Mouse (Mus musculus): ENCODE measurements around the gene Tbxas1. TPM values are rescaled to one million over a fixed set of nuclear protein-coding genes. Genes with fewer than 3 reads are reported as not detected.

The Tbxas1 gene
- total RNA-seq, 2 experiments from 2014 or later: 1.0 to 1.4 TPM

DNA sequence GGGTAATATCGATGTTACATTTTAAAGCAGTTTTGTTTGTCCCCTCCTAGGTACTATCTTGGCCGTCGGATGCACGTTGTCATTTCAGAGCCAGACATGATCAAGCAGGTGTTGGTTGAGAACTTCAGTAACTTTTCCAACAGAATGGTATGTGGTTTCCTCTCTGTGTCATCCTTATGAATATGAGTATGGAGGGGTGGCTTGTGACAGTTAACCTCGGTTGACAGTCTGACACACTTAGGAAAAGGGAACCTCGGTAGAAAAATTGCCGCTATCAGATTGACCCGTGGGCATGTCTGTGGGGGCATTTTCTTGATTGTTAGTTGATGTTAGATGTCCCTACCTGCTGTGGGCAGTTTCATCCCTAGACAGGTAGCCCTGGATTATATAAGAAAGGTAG is 106.9 kb downstream of the Tbxas1 start:
- no peak for DNase-seq
- intact Hi-C loops (cut with DNase I): no loop called here

DNA sequence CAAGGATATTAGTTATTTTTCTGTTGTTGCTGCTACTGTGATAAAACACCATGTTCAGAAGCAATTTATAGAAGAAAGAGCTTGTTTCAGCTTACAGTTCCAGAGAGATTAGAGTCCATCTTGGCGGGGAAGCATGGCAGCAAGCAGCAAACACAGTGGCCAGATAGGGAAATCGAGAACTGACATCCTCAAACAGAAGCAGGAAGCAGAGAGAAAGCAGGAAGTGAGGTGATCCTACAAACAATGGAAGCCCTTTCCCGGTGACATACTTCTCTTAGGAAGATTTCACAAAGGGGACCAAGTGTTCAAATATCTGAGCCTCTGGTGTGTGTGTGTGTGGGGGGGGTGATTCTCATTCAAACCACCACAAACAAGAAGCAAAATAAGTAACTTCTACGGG is 107.5 kb downstream of the Tbxas1 start:
- no peak for DNase-seq

DNA sequence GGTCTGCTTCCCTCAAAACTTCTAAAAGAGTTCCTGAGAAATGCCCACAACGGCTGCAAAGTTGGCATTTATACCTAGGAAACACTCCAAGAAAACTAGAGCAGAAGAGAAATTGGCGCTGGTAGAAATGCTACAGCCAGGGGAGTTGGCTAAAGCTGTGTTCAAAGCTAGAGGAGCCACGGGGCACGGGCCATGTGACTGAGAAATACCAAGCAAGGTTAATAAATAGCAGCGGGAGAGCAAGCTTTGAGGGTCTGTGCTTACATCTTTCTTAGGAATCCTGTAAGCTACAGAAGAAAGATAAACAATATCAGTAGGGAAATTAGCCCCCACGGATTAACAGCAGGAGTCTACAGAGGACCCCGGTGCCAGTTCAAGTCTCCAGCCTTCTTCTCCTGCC is 107.9 kb downstream of the Tbxas1 start:
- intact Hi-C loops (cut with DNase I): no loop called here
- peak in 1 of 2 experiments; percentile 10 for DNase-seq

More for the DNA sequence above, 107.5 kb downstream of the Tbxas1 start:
- intact Hi-C loops (cut with DNase I): no loop called here

DNA sequence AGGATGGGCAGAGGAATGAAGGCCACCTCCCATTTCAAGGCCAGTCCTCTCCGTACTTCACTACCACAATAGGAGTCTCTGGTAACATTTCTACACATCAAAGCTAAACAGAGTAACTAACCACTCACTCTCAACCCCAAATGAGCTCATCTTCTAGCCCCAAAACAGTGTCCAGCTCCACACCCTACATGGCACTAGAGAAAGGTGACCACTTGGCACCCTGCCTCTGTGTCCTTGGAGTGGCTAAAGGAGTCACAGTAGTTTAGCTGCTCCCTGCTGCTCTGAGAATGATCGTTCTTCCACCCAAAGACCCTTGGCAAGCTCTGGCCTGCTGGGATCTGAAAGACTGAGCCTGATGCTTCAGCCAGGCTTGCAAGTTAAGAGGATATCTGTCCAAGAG is 109.4 kb downstream of the Tbxas1 start:
- intact Hi-C loops (cut with DNase I): no loop called here
- no peak for DNase-seq

DNA sequence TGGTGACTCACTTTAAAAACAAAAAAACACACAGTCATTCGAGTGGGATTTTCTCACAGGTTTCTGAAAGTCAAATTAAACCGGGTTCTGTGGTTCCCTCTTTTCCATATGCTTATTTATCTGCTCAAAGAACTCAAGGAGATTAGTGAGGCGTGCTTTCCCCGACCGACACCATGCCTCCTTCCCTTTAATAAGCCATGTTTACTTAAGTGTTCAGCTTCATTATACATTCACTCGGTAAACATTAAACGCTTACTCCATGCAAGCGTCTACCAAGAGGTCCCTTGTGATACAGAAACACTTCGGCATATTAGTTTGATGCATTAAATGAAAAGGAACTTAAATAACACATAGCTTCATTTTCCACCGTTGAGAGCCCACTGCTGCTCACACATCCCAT is 111.4 kb downstream of the Tbxas1 start:
- intact Hi-C loops (cut with DNase I): no loop called here
- no peak for DNase-seq

DNA sequence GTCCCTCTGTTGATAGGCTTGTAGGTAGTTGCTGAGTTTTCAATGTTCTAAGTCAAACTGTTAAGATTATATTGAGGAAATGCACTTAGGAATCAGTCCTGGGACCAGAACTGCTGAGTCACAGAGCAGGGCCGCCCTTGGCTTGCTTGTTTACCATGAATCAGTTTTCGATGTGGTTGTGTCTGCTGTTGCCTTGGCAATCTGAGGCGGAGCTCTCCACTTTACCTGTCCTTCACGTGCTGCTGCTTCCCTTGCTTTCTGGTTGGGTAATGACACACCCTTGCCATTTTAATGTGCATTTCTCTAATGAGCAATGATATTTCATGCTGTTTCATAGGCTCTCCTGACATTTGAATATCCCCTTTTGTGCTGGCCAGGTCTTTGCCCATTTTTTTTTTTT is 116.8 kb downstream of the Tbxas1 start:
- no peak for DNase-seq
- intact Hi-C loops (cut with DNase I): no loop called here

DNA sequence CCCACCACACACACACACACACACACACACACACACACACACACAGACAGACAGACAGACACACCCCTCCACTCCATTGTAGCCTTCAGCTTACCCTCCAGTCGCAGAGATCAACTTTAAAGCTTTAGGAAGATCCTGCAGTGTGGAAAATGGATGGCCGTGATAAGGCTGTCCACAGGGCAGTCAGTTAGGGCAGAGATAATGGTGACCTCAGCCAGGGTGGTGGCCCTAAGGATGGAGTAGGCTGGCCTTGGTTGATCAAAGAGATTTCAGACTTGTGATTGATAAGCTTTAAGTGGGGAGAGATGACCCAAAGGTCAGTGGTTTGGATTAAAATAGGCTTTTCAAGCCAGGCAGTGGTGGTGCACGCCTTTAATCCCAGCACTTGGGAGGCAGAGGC is 120.6 kb downstream of the Tbxas1 start:
- intact Hi-C loops (cut with DNase I): no loop called here
- no peak for DNase-seq

DNA sequence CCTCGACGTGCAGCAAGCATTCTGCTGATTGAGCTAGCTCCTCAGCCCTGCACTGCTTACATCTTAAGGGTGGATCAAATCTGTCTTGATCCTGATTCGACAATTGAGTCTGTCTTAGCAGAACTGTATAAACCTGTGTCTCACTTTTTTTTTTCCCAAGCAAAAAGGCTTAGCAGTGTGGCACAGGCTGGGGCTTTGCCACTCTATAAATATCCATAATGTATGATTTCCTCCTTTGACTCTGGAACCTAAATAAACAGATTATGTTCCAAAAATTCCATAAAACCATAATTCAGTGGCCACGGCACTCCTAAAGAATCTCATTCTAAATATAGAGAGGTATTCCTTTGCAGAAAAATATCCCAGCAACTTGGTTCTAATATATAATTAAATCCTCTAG is 122.6 kb downstream of the Tbxas1 start:
- intact Hi-C loops (cut with DNase I): no loop called here
- DNase-seq: no peak

DNA sequence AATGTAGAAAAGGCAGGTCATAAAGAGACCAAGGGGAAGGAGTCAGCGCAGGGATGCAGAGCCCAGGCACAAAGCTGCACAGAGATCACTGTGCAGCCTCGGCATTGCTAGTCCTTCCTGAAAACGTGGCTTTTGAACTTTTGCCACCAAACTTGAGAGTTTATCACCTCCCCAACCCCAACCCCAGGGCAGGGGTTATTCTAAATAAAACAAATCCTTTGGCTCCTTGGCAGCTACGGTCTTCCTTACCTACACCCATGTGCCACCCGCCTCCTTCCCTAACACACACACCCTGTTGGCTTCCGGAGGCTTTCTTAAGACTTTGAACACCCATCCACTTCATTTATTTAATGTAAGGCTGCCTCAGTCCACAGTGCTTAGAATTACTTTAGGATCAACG is 127.9 kb downstream of the Tbxas1 start:
- intact Hi-C loops (cut with DNase I): no loop called here
- DNase-seq: no peak

DNA sequence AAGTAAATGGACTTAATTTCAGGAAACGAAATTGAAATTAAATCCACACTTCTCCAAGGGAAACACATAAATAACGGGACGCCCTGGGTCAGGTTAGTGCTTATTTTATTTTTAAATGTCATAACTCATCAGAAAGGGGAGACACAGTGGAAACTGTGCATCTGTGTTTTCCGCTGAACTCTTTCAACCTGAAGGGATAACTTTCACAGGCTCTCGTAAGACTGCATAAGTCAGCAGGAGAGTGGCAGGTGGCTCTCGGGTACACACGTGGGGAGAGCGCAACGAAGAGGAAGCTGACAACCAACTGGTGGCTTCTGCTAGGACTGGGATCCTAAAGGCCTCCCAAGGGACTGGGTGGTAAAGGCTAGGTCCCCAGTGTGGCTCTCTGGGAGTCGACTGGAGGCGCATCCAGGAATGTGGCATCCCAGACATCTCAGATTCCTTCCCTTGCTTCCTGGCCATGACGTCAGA is 128.8 kb downstream of the Tbxas1 start:
- DNase-seq: no peak
- intact Hi-C loops (cut with DNase I): no loop called here

DNA sequence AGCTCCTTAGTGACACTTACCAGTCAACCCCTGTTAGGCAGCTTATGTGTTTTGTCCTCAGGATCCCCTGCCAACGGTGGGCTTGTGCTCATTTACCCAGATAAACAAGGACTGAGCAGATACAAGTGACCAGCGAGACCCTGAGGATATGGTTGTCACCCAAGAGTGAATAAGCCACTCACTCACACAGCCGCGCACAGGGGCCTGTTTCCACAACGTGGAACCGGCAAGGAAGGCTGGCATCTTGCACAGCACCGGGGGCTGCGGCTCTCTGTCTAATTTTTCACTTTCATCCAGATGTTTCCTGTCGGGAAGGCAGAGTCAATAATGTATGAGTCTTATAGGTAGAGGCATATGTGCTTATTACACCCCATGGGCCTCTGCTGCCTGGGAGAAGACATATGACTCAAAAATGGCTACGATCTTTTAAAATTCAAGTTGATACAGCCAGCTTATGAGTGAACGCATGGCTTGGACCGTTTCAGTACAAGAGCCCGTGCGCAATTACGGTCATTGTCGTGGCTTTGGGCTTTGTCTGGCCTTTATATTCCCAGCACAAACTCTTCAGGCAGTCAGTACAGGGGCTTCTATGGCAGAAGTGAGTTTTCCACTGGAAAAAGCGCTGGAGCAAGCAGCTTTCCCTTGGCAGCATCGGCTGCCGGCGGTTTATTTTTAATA is 130.2 kb downstream of the Tbxas1 start:
- DNase-seq: no peak
- intact Hi-C loops (cut with DNase I): no loop called here

DNA sequence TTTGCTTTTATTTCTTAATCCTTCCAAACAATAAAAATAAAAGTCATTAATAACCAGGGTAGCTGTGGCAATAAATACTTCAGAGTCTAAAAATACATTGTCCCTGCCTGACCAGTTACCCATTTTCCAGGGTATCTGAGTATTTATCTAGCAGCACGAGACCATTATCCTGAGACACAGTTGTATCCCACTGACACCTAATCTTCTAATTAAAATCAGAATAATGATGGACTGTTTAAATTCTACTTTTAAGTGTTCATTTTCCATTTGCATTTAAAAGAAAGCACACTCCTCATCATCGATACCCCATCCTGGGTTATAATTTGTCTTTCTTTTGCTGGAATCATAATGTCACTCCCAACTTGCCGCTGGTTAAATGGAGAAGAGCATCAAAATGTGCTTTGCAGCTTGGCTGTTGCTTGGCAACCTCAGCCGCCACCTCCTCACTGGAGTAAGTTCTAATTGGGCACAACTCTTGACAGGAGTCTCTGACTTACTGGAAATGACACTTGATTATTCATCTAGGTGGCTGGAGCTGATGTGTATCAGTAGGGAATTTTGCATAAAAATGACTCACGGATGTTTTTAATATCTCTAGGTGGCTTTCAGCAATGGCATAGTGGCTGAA is 130.9 kb downstream of the Tbxas1 start:
- intact Hi-C loops (cut with DNase I): no loop called here
- no peak for DNase-seq

DNA sequence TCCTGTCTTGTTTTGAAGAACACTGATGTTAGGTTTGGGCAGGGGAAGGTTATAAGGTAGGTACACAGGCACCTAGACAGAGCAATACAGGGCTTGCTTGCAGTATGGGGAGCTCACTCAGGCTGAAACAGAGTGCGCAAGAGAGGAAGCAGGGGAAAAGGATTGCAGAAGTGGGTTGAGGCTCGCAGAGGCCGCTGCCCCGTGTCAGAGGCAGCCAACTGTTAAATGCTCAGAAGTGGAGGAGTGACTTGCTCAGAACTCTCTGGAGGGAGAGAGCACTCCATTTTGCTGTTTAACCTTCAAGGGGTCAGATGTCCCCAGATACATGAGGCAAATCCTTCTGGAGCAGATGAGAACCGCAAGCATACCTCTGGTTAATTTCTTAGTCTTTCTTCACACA is 132.0 kb downstream of the Tbxas1 start:
- no peak for DNase-seq
- intact Hi-C loops (cut with DNase I): no loop called here

DNA sequence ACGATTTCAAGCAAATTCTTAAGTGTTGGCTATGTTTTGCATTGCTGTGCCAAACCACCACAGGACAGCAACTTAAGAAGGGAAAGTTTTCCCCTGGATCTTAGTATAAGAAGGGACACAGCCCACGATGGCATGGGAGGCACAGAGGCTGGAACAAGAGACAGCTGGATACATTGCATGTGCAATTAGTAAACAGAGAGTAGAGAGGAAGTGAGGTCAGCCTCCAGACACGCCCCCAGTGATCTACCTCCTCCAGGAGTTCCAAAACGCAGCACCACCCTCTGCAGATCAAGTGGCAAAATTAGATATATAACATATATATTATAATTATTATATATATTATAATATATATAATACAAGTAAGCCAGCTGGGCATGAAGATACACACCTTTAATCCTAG is 132.9 kb downstream of the Tbxas1 start:
- DNase-seq: no peak
- intact Hi-C loops (cut with DNase I): no loop called here

DNA sequence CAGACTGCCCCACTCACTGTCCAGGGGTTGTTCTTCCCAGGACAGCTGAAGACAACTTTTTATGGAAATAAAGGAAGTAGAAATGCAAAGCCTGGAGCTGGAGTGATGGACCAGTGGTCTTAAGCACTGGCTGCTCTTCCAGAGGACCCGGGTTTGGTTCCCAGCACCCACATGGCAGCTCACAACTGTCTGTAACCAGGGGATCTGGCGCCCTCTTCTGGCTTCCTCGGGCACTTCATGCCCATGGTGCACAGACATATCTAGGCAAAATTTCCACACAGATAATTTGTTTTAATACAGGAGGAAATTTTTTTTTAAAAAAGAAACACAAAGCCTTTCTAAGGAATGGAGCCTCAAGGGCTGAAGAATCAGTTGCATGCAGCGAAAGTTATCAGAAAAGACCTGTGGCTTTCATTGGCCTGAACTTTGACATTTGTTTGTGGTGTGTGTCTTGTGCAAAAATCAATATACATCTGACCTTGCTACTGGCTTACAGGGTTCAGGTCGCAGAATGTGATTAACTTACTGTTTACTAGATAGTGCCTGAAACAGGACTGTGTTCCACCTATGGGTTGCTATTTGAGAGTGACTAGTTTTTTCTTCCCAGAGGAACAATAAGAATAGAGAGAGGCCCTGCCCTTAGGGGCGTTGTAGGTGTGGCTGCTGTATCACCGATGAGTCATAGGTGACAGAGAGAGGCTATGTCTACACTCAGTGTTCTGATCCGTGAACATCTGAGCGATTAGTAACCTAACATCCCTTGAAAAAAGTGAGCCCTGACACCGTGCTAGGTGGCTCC is 138.0 kb downstream of the Tbxas1 start:
- intact Hi-C loops (cut with DNase I): no loop called here
- no peak for DNase-seq

DNA sequence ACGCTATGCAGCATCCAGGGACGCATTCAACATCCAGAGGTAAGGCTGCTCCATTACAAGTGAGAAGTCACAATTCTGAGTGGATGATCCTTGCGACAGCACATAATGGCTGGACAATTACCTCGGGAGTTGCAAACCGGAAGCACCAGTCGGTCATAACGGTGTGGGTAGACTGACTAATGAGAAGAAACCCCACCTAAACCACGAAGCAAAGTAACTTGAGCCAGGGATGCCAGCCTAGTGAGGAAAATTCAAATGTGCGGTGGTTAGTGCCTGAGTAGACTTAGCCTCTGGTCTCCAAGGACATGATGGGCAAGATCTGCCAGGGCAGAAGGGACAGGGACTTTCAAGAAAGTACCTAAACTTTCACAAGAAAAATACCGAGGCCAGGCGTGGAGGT is 142.7 kb downstream of the Tbxas1 start:
- no peak for DNase-seq
- intact Hi-C loops (cut with DNase I): no loop called here

DNA sequence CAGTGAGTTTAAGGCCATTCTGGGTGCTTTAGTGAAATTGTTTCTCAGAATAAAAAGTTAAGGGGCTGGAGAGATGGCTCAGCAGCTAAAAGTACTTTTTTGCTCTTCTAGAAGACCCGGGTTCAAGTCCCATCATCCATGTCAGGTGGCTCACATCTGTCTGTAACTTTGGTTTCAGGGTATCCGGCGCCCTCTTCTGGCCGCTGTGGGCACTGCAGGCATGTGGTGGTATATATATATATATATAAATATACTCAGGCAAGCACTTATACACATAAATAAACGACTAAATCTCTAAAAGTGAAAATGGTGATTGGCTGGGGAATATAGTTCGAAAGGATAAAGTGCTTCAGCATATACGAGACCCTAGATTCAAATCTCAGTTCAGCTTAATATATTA is 143.6 kb downstream of the Tbxas1 start:
- intact Hi-C loops (cut with DNase I): no loop called here
- DNase-seq: peak in 1 of 2 experiments; percentile 16

DNA sequence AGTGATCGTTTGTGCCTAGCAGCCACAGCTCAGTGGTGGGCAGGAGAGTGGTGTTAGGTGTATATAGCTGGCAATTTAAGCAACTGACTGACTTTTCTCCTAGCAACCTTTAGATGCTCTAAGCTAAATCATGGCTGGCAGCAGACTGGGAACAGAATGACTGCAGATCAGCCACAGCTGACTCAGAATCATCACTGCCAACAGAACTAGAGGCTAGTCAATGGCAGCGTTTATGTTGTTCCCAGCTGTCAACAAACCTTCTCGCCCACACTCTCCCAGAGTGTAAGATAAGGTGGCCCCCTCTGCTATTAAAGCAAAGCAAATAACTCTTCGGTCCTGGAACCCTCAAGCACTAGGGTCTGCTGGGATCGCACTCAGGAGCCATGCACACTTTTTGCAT is 144.0 kb downstream of the Tbxas1 start:
- DNase-seq: peak in 1 of 2 experiments; percentile 21
- intact Hi-C loops (cut with DNase I): no loop called here

DNA sequence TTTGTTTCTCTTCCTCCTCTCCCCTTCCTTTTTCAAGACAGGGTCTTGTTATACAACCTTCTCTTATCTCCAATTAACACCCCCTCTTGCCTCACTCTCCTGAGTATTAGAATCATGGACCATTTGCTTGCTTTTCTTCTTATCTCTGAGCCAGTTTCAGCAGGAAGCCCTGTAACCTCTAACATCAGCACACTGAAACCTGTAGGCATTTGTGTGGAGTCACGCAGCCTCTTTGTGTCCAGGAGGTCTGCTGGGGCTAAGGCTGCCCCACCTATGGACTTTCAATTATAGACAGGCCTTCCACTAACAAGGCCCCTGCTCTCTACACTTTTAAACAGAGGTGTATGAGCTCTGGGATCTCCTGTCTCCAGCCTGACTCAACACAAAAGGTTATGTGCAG is 146.7 kb downstream of the Tbxas1 start:
- intact Hi-C loops (cut with DNase I): no loop called here
- no peak for DNase-seq

DNA sequence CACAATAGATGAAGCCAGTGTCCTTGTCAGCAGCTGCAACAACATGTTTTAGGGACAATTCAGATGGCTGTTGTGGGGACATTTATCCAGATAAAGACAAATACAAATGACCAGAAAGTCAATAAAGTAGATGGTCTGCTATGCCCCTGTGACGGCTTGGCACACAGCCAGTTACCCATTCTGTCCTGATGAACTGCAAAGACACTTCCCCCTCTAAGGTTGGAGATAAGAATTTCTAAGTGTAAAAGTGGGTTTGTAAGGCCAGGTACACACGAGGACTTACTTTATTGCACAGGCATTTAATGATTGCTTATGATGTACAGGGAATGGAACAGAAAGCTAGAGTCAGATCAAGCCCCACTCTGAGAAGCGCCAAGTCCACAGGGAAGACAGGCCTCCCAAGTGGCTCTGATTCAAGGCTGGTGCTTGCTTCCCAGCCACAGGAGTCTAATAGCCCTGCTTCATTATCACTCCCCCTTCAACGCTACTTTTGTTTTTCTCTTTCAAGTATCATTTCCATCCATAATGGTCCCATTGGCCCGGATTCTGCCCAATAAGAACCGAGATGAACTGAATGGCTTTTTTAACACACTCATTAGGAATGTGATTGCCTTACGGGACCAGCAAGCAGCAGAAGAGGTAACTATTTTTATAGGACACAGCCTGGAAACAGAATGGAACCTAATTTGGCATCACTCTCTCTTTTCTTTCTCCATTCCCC is 147.4 kb downstream of the Tbxas1 start:
- intact Hi-C loops (cut with DNase I): no loop called here
- DNase-seq: no peak

DNA sequence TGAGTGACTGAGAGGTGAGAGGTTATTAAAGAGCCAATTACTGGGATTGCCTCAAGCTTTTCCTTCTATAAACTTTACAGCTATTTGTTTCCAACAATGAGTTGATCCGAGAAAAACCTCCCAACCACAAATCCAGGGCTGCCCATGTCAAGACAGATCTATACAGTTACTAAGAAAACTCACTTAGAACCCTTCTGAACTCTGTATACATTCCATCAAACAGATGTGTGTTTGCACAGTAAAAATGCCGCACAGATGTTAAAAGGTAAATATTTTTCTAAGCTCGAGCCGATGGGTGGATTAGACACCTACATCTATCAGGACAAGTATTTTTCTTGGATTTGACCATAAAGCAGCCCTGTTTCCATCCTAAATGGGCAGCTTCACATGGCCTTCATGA is 149.4 kb downstream of the Tbxas1 start:
- no peak for DNase-seq
- intact Hi-C loops (cut with DNase I): no loop called here

All from heart, postnatal 10 days (tissue).